Mouse (Mus musculus) cerebellum, postnatal 4 days (tissue): ENCODE measurements at regions not wholly inside any gene's neighbourhood (a gene's known extent, or its start where the extent isn't known, plus 50 kb on each side); places are given as distances from the start of the nearest gene placed in this dataset.

Source experiments
- DNase-seq, 2 experiments: peaks; one replicate each; pipeline ENCODE4 v3.0.0; 2022; ENCODE audit warnings: low spot score in 2 of 2, mixed read lengths in 1 of 2

GRCm38 (mm10) chr4:99348674-99349073 is 53.0 kb downstream of the Gm12689 start:
- DNase-seq = no peak

GRCm38 (mm10) chr4:99353122-99353774 is 57.5 kb downstream of the Gm12689 start:
- DNase-seq = peak in 1 of 2 experiments; percentile 5

- no peak for DNase-seq
Observed at GRCm38 (mm10) chr4:99354241-99354640, 58.5 kb downstream of the Gm12689 start.

- DNase-seq = no peak
Observed at GRCm38 (mm10) chr4:99354835-99355234, 59.1 kb downstream of the Gm12689 start.

GRCm38 (mm10) chr4:99368036-99368435 is 72.3 kb downstream of the Gm12689 start:
- no peak for DNase-seq

- DNase-seq = no peak
Observed at GRCm38 (mm10) chr4:99371162-99371561, 75.5 kb downstream of the Gm12689 start.

GRCm38 (mm10) chr4:99376171-99376570 is 80.5 kb downstream of the Gm12689 start:
- DNase-seq = no peak

GRCm38 (mm10) chr4:99376911-99377310 is 81.2 kb downstream of the Gm12689 start:
- DNase-seq = no peak

- no peak for DNase-seq
Observed at GRCm38 (mm10) chr4:99379983-99380382, 84.3 kb downstream of the Gm12689 start.

- no peak for DNase-seq
Observed at GRCm38 (mm10) chr4:99385381-99385780, 89.7 kb downstream of the Gm12689 start.

- DNase-seq = no peak
Observed at GRCm38 (mm10) chr4:99389428-99389827, 93.7 kb downstream of the Gm12689 start.

GRCm38 (mm10) chr4:99392986-99393385 is 97.3 kb downstream of the Gm12689 start:
- DNase-seq = no peak

- DNase-seq = no peak
Observed at GRCm38 (mm10) chr4:99394244-99394643, 98.5 kb downstream of the Gm12689 start.

- DNase-seq = no peak
Observed at GRCm38 (mm10) chr4:99407466-99407865, 111.8 kb downstream of the Gm12689 start.

GRCm38 (mm10) chr4:99423449-99423848 is 127.7 kb downstream of the Gm12689 start:
- no peak for DNase-seq

- DNase-seq = peak in 1 of 2 experiments; percentile 10
Observed at GRCm38 (mm10) chr4:99445077-99445754, 149.5 kb downstream of the Gm12689 start.

GRCm38 (mm10) chr4:99445755-99446128 is 150.0 kb downstream of the Gm12689 start:
- no peak for DNase-seq

GRCm38 (mm10) chr4:99458984-99459383 is 163.3 kb downstream of the Gm12689 start:
- DNase-seq = no peak

GRCm38 (mm10) chr4:99459436-99459835 is 163.7 kb downstream of the Gm12689 start:
- DNase-seq = peak; percentile 40 to 77

- DNase-seq = no peak
Observed at GRCm38 (mm10) chr4:99465493-99465892, 169.8 kb downstream of the Gm12689 start.

GRCm38 (mm10) chr4:99475701-99476218 is 180.1 kb downstream of the Gm12689 start:
- no peak for DNase-seq

- DNase-seq = no peak
Observed at GRCm38 (mm10) chr4:99484271-99484670, 171.8 kb upstream of the Foxd3 start.
